Mouse (Mus musculus) 3134 (cell line): ENCODE measurements around the gene Mum1.

ENCODE experiments used
- DNase-seq: peaks from one replicate; pipeline ENCODE4 v3.0.0-alpha.2; 2011; ENCODE audit warnings: low spot score; ENCODE audit not compliant: insufficient read length; ENCODE audit errors: extremely low read depth

The Mum1 gene

GRCm38 (mm10) chr10:80226416-80227165, at the start of gene Mum1:
Gene Mum1 (plus strand): TSS chr10:80226434.
- DNase-seq: peak; percentile 100

- DNase-seq: peak; percentile 74
These were observed 48.6 kb upstream of the Mum1 start for GRCm38 (mm10) chr10:80177441-80178279.

DNA sequence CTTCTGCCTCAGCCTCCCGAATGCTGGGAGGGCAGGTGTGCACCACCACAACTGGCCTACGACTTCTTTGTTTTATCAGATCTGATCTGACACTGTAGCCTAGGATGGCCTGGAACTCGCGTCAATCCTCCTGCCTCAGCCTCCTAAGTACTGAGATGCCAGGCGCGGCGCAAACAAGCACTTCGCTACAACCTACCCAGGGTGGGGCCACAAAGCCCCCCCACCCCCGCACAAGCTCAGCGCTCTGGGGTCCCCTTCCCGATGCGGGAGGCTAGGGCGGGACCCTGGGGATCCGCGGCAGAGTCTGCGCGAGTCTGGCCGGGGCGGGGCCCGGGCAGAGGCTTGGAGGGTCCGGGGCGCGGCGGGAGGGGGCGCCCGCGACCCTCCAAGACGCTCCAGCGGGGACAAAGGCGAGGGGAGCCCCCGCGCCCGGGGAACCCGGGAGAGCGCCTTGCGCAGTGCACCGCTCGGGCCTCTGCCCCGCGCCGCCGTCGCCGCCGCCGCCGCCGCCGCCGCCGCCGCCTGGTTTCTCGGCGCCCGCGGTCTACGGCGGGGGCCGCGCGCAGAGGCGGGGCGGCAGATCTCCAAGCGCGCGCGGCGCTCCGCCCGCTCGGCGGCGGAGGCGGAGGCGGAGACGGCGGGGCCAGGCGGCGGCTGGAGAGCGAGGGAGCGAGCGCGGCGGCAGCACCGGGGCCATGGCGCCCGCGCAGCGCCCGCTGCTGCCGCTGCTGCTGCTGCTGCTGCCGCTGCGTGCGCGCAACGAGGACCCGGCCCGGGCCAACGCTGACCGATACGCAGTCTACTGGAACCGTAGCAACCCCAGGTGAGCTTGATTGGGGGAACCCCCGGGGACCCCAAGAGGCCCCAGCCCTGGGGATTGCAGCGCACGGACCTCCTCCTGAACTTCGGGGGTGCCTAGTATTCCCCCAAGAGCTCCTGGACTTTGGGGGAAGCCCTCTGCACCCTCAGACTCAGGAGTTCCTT, 46.9 kb upstream of the Mum1 start, which contains the start of gene Efna2:
TSS of gene Efna2 (plus strand) at position 415 of the 984 bp plus-strand sequence.
- no peak for DNase-seq

DNA sequence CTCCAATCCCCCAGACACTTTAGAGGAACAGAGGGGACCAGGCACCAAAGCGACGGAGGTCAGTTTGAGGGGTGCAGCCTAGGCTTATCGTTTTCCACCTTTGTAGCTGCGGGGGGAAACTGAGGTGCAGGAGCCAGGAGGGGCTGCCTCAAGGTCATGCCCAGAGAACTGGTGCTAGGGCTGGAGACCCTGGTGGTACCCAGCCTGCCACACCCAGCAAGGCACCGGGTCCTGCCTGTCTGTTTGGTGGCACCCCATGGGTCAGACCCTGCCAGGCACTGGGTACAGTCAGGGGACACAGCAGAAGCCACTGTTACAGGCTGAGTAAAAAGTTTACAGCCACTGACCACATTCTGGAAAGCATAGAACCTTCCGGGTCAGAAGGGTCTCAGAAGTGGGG, 45.9 kb upstream of the Mum1 start:
- no peak for DNase-seq

GRCm38 (mm10) chr10:80180823-80181222, 45.4 kb upstream of the Mum1 start:
- no peak for DNase-seq

DNA sequence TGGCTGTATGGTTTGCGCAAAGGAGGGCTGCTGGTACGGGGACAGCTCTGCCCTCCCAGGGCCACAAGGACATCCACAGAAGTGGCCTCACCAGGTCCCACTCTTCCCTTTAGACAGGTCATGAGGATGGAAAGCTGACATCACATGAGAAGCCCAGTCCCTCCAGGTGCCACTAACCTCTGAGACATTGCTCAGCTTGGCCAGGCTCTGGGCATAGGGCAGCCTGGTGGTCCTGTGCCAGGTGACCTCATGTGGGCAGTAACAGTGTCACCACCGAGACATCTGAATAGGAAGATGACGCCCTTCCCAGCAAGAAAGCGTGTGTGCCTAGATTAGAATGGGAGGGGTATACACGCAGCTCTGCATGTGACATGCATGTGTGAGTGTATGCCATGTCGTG, 43.7 kb upstream of the Mum1 start:
- DNase-seq: no peak

- no peak for DNase-seq
These were observed 39.6 kb upstream of the Mum1 start for GRCm38 (mm10) chr10:80186649-80187048.

GRCm38 (mm10) chr10:80187739-80188138, 38.5 kb upstream of the Mum1 start:
- no peak for DNase-seq

DNA sequence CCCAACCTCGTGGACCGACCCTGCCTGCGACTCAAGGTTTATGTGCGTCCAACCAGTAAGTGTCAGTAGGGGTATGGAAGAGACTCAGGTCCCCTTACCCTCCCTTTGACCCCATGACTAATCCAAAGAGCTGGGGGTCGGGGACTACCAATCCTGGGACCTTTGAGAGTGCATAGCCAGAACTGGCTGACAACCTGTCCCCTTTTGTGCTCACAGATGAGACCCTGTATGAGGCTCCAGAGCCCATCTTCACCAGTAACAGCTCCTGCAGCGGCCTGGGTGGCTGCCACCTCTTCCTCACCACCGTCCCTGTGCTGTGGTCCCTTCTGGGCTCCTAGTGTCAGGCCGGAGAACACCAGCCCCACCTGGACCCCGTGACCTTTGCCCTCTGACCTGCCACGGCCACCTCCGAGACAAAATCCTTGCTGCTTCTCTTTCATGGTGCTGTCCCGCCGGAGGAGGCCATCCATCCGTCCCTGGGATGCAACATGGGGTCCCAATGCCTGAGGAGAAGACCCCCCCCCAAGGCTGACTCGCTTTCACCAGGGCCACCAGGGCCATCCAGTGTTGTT, 37.7 kb upstream of the Mum1 start:
- DNase-seq: no peak

- DNase-seq: no peak
These were observed 36.2 kb upstream of the Mum1 start for GRCm38 (mm10) chr10:80189999-80190398.

DNA sequence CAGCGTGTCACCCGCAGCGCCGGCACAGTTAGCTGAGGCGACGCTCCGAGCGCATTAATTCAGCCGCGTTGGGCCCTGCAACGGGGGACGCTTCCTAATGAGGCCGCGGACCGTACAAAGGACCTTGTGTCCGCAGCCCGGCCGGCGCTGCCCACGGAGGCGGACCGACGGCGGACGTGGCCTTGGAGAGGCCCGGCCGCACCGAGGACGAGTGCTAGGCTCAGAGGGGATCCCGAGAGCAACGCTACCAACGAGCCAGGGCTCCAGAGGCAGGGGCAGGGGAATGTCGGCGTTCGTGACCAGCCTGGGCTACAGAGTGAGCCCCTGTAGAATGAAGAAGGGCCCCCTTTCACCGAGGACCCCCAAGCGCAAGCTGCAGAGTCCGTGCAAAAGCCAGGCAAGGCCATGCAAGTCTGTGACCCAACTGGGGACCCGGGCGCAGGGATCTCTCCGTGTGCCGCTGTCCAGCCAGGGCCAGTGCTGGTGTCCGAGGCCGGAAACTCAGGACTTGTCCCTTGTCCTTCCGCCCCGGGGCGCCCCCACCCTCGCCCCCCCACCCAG, 35.7 kb upstream of the Mum1 start:
- no peak for DNase-seq

DNA sequence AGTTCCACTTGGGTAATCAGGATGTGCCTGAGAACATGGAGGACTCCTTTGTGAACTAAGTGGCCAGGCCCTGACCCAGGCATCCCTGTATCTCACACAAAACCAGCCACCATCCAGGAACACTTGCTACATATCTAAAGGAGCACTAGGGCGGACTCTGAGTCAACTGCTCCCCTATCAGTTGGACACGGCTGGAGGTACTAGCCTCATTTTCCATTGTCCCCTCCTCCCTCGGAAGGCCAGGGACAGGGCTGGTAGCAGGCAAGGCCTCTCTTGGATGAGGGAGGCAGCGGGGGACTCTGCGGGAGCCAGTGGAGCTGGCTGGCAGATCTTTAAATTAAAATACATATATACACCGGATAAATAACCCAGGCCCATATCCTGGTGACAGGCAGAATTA, 32.3 kb upstream of the Mum1 start:
- no peak for DNase-seq

DNA sequence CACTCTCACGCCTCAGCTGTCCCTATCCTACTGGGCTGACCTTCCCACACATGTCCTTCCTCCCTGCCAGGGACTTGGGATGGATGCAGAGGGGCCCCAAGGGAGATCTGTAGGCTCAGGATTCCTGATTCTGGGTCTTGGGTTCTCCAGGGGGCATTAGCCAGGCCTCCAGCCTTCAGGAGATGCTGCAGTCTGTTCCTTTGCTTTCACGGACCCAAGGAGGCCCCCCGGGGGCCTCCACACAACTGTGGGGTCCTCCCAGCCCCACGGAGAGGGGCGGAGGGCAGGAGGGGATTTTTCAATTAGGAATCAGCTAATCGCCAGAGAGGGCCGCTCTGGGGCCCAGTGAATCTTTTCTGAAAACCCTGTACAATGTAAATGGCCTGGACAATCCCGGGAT, 31.8 kb upstream of the Mum1 start:
- no peak for DNase-seq

GRCm38 (mm10) chr10:80196167-80196566, 30.1 kb upstream of the Mum1 start:
- DNase-seq: no peak

GRCm38 (mm10) chr10:80196778-80197581, 29.3 kb upstream of the Mum1 start:
- no peak for DNase-seq

GRCm38 (mm10) chr10:80199440-80200008, 26.7 kb upstream of the Mum1 start:
- DNase-seq: peak; percentile 55

DNA sequence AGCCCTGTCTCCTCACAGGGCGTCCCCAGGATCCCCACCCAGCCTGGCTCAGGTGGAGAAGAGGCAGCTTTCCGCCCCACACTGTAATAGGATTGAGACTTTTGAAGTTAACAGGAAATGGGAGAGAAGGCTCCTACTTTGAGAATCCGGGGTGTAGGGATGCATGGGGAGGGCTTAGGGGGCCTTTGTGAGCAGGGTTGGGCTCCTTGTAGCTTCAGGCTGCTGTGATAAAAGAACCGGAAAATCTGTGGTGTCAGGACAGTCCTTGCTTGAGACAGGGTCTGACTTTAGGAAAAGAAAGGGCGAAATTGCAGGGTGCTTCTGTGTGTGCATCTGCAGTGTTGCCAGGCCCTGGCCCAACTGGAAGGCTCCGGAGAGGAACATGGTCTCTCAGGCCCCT, 25.7 kb upstream of the Mum1 start:
- no peak for DNase-seq

GRCm38 (mm10) chr10:80204055-80204454, 22.2 kb upstream of the Mum1 start:
- no peak for DNase-seq

- no peak for DNase-seq
These were observed 19.0 kb upstream of the Mum1 start for GRCm38 (mm10) chr10:80207201-80207600.
